Mouse (Mus musculus) liver, embryonic 12.5 days (tissue): ENCODE data around the gene Shroom1. TPM values are rescaled to one million over a fixed set of nuclear protein-coding genes. Genes with fewer than 3 reads are reported as not detected.

Experiments
- ATAC-seq: fragments of 200-750 bp; cut with Nextera tagmentation; 2 replicates; pipeline ENCODE4 v1.8.0; 2017; ENCODE audit warnings: moderate number of reproducible peaks, mild to moderate bottlenecking, moderate library complexity
- H3K27ac ChIP-seq: fragments of 300-500 bp; sonication (generic); 2 replicates; pipeline ENCODE4 v1.5.1; 2016; ENCODE audit warnings: mild to moderate bottlenecking
- H3K27me3 ChIP-seq: fragments of 300-500 bp; sonication (generic); replicated peaks from 2 replicates; pipeline ENCODE4 v1.6.1; 2016; ENCODE audit warnings: mild to moderate bottlenecking, moderate library complexity
- H3K36me3 ChIP-seq: fragments of 300-500 bp; sonication (generic); 2 replicates; pipeline ENCODE4 v1.6.1; 2016; ENCODE audit warnings: mild to moderate bottlenecking, moderate library complexity
- H3K4me1 ChIP-seq: fragments of 300-500 bp; sonication (generic); 2 replicates; pipeline ENCODE4 v1.6.1; 2016
- H3K4me2 ChIP-seq: fragments of 300-500 bp; sonication (generic); 2 replicates; pipeline ENCODE4 v1.6.1; 2016; ENCODE audit warnings: mild to moderate bottlenecking, moderate library complexity
- H3K4me3 ChIP-seq: fragments of 300-500 bp; sonication (generic); 2 replicates; pipeline ENCODE4 v1.5.1; 2016; ENCODE audit warnings: mild to moderate bottlenecking, moderate library complexity
- H3K9ac ChIP-seq: fragments of 300-500 bp; sonication (generic); 2 replicates; pipeline ENCODE4 v1.6.1; 2016; ENCODE audit warnings: mild to moderate bottlenecking, moderate library complexity
- H3K9me3 ChIP-seq: fragments of 300-500 bp; sonication (generic); replicated peaks from 2 replicates; pipeline ENCODE4 v1.6.1; 2016; ENCODE audit warnings: mild to moderate bottlenecking, moderate library complexity
- WGBS: fragments of 180-500 bp; shearing (Covaris S2); methylation state at CpG from one replicate; pipeline ENCODE4 v1.1.7; 2016; ENCODE audit not compliant: insufficient replicate concordance; 5-methylcytosine and 5-hydroxymethylcytosine counted together
- polyA plus RNA-seq: library from polyadenylated mRNA; unstranded; fragments of >200 nt; fragmentation: Nextera tagmentation; extraction: Ambion mirVana; gene quantifications from 2 replicates; pipeline ENCODE4 v1.2.1, GENCODE M21; 2016

Shroom1 gene
- polyA plus RNA-seq, 1 experiment from 2014 or later, result 2.0 TPM

GRCm38 (mm10) chr11:53469968-53470695, 13.1 kb downstream of the Shroom1 start, which contains the start of gene Gm9837:
Gm9837 (minus strand) TSS chr11:53470479.
- peak within 1 kb of the TSS; percentile 41 for H3K4me2 ChIP-seq
- H3K4me1 ChIP-seq, result peaks cover 19% of the 10 kb centered on the region
- ATAC-seq, result peak; percentile 76
- H3K9me3 ChIP-seq, result no peaks in the 10 kb centered on the region
- no peak within 1 kb of the TSS for H3K4me3 ChIP-seq
- no peak within 1 kb of the TSS for H3K9ac ChIP-seq
- no peaks in the 10 kb centered on the region for H3K36me3 ChIP-seq
- H3K27me3 ChIP-seq, result peaks cover 97% of the 10 kb centered on the region
- no peak within 1 kb of the TSS for H3K27ac ChIP-seq
- WGBS, result 7% methylated on average over 29 of the region's 29 CpGs

- Histone ChIP-seq H3K27ac (no peak overlapping the region), H3K27me3 (peaks cover 94% of the 10 kb centered on the region), H3K9ac (no peak overlapping the region), H3K4me3 (no peak overlapping the region), H3K9me3 (no peaks in the 10 kb centered on the region), H3K4me2 (no peak overlapping the region), H3K4me1 (peaks cover 9% of the 10 kb centered on the region), H3K36me3 (no peaks in the 10 kb centered on the region)
- WGBS, result 64% methylated on average over 3 of the region's 3 CpGs
- ATAC-seq, result no peak
Observed at GRCm38 (mm10) chr11:53472709-53473108, 15.7 kb downstream of the Shroom1 start.

- Histone ChIP-seq H3K9me3 (no peaks in the 10 kb centered on the region), H3K27ac (no peak overlapping the region), H3K4me1 (peaks cover 32% of the 10 kb centered on the region), H3K4me2 (no peak overlapping the region), H3K36me3 (no peaks in the 10 kb centered on the region; the same call in 1 of the 2 replicates), H3K9ac (no peak overlapping the region), H3K4me3 (no peak overlapping the region), H3K27me3 (peaks cover 95% of the 10 kb centered on the region)
- 39% methylated on average over 8 of the region's 8 CpGs for whole genome bisulfite sequencing
- no peak for ATAC-seq
Observed at GRCm38 (mm10) chr11:53475620-53476019, 18.6 kb downstream of the Shroom1 start.

GRCm38 (mm10) chr11:53477833-53478232, 20.8 kb downstream of the Shroom1 start:
- H3K9ac ChIP-seq, result no peak overlapping the region
- ATAC-seq, result no peak
- H3K4me2 ChIP-seq, result peak overlapping the region; percentile 88
- no peaks in the 10 kb centered on the region for H3K9me3 ChIP-seq
- H3K27me3 ChIP-seq, result peaks cover 75% of the 10 kb centered on the region
- H3K4me1 ChIP-seq, result peaks cover 48% of the 10 kb centered on the region
- no peak overlapping the region for H3K27ac ChIP-seq
- H3K4me3 ChIP-seq, result peak overlapping the region; percentile 73
- WGBS, result 28% methylated on average over 7 of the region's 7 CpGs
- no peaks in the 10 kb centered on the region; the same call in 1 of the 2 replicates for H3K36me3 ChIP-seq

- Histone ChIP-seq H3K9me3 (no peaks in the 10 kb centered on the region), H3K27ac (peak overlapping the region; percentile 99; the same call in 1 of the 2 replicates), H3K4me2 (peak overlapping the region; percentile 88), H3K9ac (peak overlapping the region; percentile 83), H3K36me3 (no peaks in the 10 kb centered on the region; the same call in 1 of the 2 replicates), H3K27me3 (peaks cover 69% of the 10 kb centered on the region), H3K4me3 (peak overlapping the region; percentile 73), H3K4me1 (peaks cover 55% of the 10 kb centered on the region)
- no peak for ATAC-seq
- 10% methylated on average over 79 of the region's 79 CpGs for WGBS
Observed at GRCm38 (mm10) chr11:53478383-53479170, 21.6 kb downstream of the Shroom1 start.

GRCm38 (mm10) chr11:53479171-53479782, 22.3 kb downstream of the Shroom1 start:
- H3K9me3 ChIP-seq, result no peaks in the 10 kb centered on the region
- peaks cover 62% of the 10 kb centered on the region for H3K4me1 ChIP-seq
- peak overlapping the region; percentile 88 for H3K4me2 ChIP-seq
- H3K36me3 ChIP-seq, result no peaks in the 10 kb centered on the region; the same call in 1 of the 2 replicates
- ATAC-seq, result no peak
- H3K27me3 ChIP-seq, result peaks cover 62% of the 10 kb centered on the region
- H3K27ac ChIP-seq, result peak overlapping the region; percentile 99
- H3K4me3 ChIP-seq, result peak overlapping the region; percentile 73
- H3K9ac ChIP-seq, result peak overlapping the region; percentile 83
- 2% methylated on average over 62 of the region's 62 CpGs for WGBS

- Histone ChIP-seq H3K4me2 (peak within 1 kb of the TSS; percentile 88), H3K27ac (peak within 1 kb of the TSS; percentile 99), H3K4me1 (peaks cover 67% of the 10 kb centered on the region), H3K9me3 (no peaks in the 10 kb centered on the region), H3K27me3 (peaks cover 56% of the 10 kb centered on the region), H3K4me3 (peak within 1 kb of the TSS; percentile 73), H3K9ac (peak within 1 kb of the TSS; percentile 83), H3K36me3 (no peaks in the 10 kb centered on the region; the same call in 1 of the 2 replicates)
- WGBS, result 4% methylated on average over 40 of the region's 40 CpGs
- peak; percentile 63 for ATAC-seq
Observed at GRCm38 (mm10) chr11:53479783-53480301, 22.8 kb downstream of the Shroom1 start, which contains the start of the genes Gm9945 and Sowaha. Gm9945 (plus strand) TSS chr11:53480166. Sowaha (minus strand) TSS chr11:53480274.

- Histone ChIP-seq H3K27ac (peak overlapping the region; percentile 99), H3K9ac (peak overlapping the region; percentile 47)
Observed at GRCm38 (mm10) chr11:53481088-53481730, 24.2 kb downstream of the Shroom1 start.

GRCm38 (mm10) chr11:53483159-53483891, 26.3 kb downstream of the Shroom1 start:
- H3K27me3 ChIP-seq, result peaks cover 49% of the 10 kb centered on the region
- H3K4me1 ChIP-seq, result peaks cover 80% of the 10 kb centered on the region
- H3K9ac ChIP-seq, result peak overlapping the region; percentile 70
- no peaks in the 10 kb centered on the region for H3K36me3 ChIP-seq
- peak overlapping the region; percentile 99 for H3K27ac ChIP-seq
- ATAC-seq, result peak; percentile 83
- H3K9me3 ChIP-seq, result no peaks in the 10 kb centered on the region
- peak overlapping the region; percentile 30; the same call in 1 of the 2 replicates for H3K4me3 ChIP-seq
- WGBS, result 30% methylated on average over 9 of the region's 9 CpGs
- H3K4me2 ChIP-seq, result peak overlapping the region; percentile 65

More at GRCm38 (mm10) chr11:53481088-53481730, 24.2 kb downstream of the Shroom1 start:
- Histone ChIP-seq H3K9me3 (no peaks in the 10 kb centered on the region), H3K4me1 (peaks cover 72% of the 10 kb centered on the region), H3K4me2 (peak overlapping the region; percentile 88), H3K4me3 (peak overlapping the region; percentile 73), H3K27me3 (peaks cover 46% of the 10 kb centered on the region), H3K36me3 (no peaks in the 10 kb centered on the region; the same call in 1 of the 2 replicates)
- peak; percentile 84 for ATAC-seq
- 31% methylated on average over 4 of the region's 4 CpGs for WGBS

- Histone ChIP-seq H3K9me3 (0 out of 2 replicates have a peak, but pooled peaks cover 2% of the 10 kb centered on the region), H3K4me2 (no peak overlapping the region), H3K27ac (no peak overlapping the region), H3K4me3 (no peak overlapping the region), H3K4me1 (peaks cover 56% of the 10 kb centered on the region), H3K27me3 (peaks cover 28% of the 10 kb centered on the region), H3K36me3 (no peaks in the 10 kb centered on the region), H3K9ac (no peak overlapping the region)
- no peak for ATAC-seq
- 39% methylated on average over 3 of the region's 3 CpGs for WGBS
Observed at GRCm38 (mm10) chr11:53485719-53486118, 28.7 kb downstream of the Shroom1 start.
